Mouse (Mus musculus) bone marrow macrophage, adult 2 months (primary cell): ENCODE data around the gene Gprc5d. TPM values are rescaled to one million over a fixed set of nuclear protein-coding genes. Genes with fewer than 3 reads are reported as not detected.

Experiments
- H3K27ac ChIP-seq: 2 replicates; pipeline ENCODE4 v1.5.1; 2012; ENCODE audit warnings: low read depth, low read length; ENCODE audit not compliant: insufficient read depth
- H3K4me1 ChIP-seq: 2 replicates; pipeline ENCODE4 v1.6.1; 2012; ENCODE audit warnings: low read length; ENCODE audit not compliant: control insufficient read depth, insufficient read depth
- H3K4me3 ChIP-seq: 2 replicates; pipeline ENCODE4 v1.5.1; 2012; ENCODE audit warnings: mild to moderate bottlenecking, low read length, moderate library complexity; ENCODE audit not compliant: insufficient read depth
- CTCF ChIP-seq: IDR thresholded peaks from 2 replicates; pipeline ENCODE4 v1.5.1; 2012; ENCODE audit warnings: low read depth, mild to moderate bottlenecking, low read length, moderate library complexity
- POLR2A ChIP-seq: IDR thresholded peaks from 2 replicates; pipeline ENCODE4 v1.6.1; 2012; ENCODE audit warnings: mild to moderate bottlenecking, low read depth, low read length, borderline replicate concordance
- polyA plus RNA-seq: library from polyadenylated mRNA; stranded (reverse); fragments of >200 nt; gene quantifications from 2 replicates; pipeline ENCODE4 v1.2.4, GENCODE M21; 2012; ENCODE audit not compliant: missing spikeins, insufficient read depth, insufficient read length

Gprc5d gene
- polyA plus RNA-seq, result not detected in 2 replicates

DNA sequence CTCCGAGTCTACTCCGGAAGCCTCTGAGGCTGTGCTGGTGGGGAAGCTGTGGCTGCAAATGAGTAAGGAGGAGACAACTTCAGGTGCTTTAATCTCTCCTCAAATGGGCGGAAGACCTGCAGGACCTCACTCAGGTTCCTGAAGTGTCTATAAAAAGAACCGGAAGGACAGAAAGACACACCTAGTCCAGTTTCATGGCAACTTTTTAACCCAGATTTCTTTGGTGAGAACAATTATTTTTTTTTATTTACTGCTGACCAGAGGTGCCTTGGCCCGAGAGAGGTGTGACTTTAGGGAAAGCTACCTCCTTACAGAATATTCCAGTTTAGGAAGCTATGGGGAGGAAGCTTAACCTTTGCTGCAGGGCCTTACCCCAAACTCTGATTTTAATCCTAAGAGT, at the start of gene Gprc5d:
TSS of gene Gprc5d (minus strand) at position 101 of the 400 bp plus-strand sequence.
- no peak for TF ChIP-seq POLR2A
- TF ChIP-seq CTCF, result no peak
- Histone ChIP-seq H3K27ac (no peak within 1 kb of the TSS), H3K4me1 (peaks cover 6% of the 10 kb centered on the region; the same call in 1 of the 2 replicates), H3K4me3 (no peak within 1 kb of the TSS)

DNA sequence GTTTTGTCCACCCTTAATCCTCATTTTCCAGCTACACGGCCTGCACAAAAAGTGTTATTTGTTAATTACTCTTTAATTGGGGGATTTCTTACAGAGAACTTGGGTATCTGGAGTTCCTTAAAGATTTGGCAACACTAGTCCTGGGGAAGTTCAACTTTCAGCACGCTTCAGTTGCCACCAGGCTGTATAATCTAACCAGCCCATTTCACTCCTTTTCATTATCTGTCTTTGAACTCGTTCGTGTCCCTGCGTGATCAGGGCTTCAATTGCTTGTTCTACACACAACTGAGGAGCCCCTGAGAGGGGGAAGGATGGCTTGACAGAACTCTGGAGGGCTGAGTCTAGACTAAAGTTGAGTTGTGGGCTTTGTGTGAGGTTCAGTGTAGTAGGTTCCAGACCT, 48.6 kb upstream of the Gprc5d start:
- Histone ChIP-seq H3K4me1 (peaks cover 20% of the 10 kb centered on the region), H3K4me3 (no peak overlapping the region), H3K27ac (no peak overlapping the region)
- no peak for TF ChIP-seq CTCF
- TF ChIP-seq POLR2A, result no peak

DNA sequence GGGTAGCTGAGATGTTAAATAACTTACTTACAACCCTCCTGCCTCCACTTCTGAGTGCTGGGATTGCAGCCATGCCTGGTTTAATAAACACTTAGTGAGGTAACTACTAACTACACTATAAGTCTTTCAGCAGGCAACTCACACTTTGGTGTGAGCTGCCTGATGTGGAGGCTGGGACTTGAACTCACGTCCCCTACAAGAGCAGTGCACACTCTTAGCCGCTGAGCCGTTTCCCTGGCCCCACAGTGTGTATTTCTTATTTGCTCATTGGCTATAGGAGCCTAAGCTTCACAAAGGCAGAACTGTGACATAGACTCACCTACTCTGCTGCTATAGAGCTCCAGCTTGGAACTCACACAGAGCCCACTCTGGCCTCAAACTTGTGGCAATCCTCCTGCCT, 48.2 kb upstream of the Gprc5d start:
- no peak overlapping the region for H3K27ac ChIP-seq
- TF ChIP-seq CTCF, result no peak
- TF ChIP-seq POLR2A, result no peak
- no peak overlapping the region for H3K4me3 ChIP-seq
- H3K4me1 ChIP-seq, result peaks cover 20% of the 10 kb centered on the region

DNA sequence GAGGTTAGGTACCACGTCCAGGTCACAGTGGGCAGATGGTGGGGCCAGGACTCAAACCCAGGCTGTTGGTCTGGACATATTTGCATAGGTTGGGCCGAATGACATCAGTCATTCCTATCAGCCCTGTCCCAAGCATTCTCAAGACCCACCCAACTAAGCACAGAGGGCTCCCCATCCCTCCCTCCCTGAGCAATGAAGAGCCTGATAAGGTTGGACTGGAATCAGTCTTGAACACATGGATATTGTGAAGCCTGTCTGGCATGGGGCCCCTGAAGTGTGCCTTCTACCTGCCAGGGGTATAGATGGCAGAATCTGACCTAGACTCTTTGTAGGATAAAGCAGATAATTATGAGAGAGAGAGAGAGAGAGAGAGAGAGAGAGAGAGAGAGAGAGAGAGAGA, 47.6 kb upstream of the Gprc5d start:
- Histone ChIP-seq H3K27ac (no peak overlapping the region), H3K4me1 (peaks cover 25% of the 10 kb centered on the region), H3K4me3 (no peak overlapping the region)
- TF ChIP-seq POLR2A (no peak), CTCF (no peak)

DNA sequence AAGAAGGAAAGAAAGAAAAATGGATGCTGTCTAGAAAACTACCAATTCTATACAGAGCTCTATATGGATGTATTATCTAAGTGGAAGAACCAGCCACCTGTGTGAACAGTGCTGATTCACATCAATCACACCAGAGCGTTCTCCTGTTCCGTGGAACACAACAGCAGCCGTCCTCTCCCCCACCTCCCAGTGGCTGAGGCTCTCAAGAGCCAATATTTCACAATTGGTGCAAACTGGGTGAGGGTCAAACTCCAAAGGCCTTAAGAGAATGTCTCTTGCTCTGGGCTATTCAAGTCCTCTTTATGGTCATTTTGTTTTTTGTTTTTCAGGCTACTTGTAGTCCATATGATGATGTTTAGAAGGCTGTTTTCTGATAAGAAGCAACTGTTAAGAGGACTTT, 47.1 kb upstream of the Gprc5d start:
- Histone ChIP-seq H3K4me1 (peaks cover 29% of the 10 kb centered on the region), H3K27ac (no peak overlapping the region), H3K4me3 (no peak overlapping the region)
- no peak for TF ChIP-seq POLR2A
- TF ChIP-seq CTCF, result no peak

DNA sequence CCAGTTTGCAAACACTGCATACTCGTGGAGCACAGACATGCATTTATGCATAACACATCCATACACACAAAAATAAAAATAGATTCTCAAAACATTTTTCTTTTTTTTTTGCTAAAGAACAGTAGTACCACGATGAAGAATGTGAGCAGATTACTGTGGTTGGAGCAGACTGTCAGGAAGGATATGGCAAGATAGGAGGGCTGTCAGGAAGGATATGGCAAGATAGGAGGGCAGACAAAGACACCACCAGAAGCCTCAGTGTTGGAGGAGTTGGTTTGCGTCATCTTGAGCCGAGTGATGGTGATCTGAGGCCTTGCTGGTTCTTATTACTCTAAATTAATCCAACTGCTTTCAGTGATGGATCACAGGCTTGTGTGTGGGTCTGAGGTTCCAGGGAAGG, 44.8 kb upstream of the Gprc5d start:
- Histone ChIP-seq H3K27ac (no peak overlapping the region), H3K4me1 (peaks cover 26% of the 10 kb centered on the region), H3K4me3 (no peak overlapping the region)
- no peak for TF ChIP-seq CTCF
- TF ChIP-seq POLR2A, result no peak

DNA sequence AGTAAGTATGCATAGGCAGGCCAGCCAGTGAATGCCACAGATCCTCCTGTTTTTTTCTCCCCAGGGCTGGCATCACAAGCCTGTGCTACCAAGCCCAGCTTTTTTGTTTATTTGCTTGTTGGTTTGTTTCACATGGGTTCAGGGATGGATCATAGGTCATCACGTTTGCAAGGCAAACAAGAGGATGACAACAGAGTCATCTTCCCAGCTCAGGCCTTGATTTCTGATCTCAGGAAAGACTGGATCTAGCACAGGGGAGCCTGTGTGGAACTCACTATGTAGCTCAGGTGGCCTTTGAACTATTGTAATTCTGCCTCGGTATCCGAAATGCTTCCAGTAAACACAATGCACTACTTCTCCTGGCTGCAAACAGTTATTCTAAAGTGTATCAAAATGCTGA, 44.2 kb upstream of the Gprc5d start:
- no peak overlapping the region for H3K4me3 ChIP-seq
- H3K27ac ChIP-seq, result no peak overlapping the region
- no peak for TF ChIP-seq CTCF
- no peak for TF ChIP-seq POLR2A
- peaks cover 25% of the 10 kb centered on the region for H3K4me1 ChIP-seq

DNA sequence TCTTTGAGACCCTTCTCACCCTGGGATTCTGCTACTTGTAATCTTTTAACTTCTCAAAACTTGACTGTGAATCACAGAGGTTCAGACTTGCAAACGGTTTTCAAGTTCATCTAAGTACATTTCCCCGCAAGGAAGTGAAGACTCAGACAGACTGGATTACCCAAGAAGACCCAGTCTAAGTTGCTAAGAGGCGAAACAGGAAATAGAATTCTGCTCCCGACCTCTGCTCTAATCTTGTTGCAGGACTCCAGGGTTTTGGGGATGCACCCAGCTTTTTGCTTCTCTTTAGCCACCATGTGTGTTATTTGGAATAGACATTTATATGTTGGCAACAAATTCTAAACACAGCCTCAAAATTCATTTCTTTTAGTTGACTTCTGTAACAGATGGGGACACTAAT, 43.3 kb upstream of the Gprc5d start:
- Histone ChIP-seq H3K27ac (peak overlapping the region; percentile 34), H3K4me3 (no peak overlapping the region), H3K4me1 (peaks cover 25% of the 10 kb centered on the region)
- TF ChIP-seq POLR2A (no peak), CTCF (no peak)

DNA sequence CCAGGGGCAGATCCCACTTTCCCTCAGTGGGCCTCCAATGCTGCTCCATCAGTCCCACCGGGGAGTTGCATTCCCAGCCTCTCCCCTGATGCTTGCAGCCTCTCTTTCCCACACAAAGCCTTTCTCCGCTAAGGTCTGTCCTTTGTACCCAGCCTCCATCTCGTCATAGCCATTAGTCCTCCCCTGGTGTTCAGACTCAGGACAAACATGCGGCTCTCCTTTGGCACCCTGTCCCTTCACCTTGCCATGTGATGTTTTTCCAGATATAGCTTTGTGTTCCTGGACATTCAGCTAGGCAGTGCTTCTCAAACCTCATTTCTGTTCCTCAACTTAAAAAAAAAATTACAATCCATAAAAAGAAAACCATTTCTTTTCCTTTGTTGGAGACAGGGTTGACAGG, 40.4 kb upstream of the Gprc5d start:
- H3K27ac ChIP-seq, result no peak overlapping the region
- no peak for TF ChIP-seq POLR2A
- no peak for TF ChIP-seq CTCF

DNA sequence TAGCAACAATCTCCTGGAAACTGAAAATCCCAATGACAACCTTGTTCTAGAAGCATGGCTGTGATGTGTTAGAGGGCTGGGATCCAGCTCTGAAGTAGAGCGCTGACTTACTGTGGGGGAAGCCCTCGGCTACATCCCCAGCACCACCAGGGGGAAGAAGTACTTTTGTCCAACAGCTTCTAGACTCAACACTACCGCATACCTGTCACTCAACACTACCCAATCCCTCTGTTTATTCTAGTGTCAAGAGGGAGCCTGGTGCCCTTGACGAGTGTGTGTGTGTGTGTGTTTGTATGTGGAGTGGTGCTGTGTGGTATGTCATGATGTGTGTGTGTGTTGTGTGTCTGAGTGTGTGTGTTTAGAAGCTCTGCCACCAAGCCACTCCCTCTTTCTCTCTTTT, 39.4 kb upstream of the Gprc5d start:
- H3K4me1 ChIP-seq, result peaks cover 32% of the 10 kb centered on the region
- no peak overlapping the region for H3K27ac ChIP-seq
- TF ChIP-seq CTCF (no peak), POLR2A (no peak)
- no peak overlapping the region for H3K4me3 ChIP-seq

More for the DNA sequence above, 40.4 kb upstream of the Gprc5d start:
- H3K4me3 ChIP-seq, result no peak overlapping the region
- H3K4me1 ChIP-seq, result peaks cover 32% of the 10 kb centered on the region

DNA sequence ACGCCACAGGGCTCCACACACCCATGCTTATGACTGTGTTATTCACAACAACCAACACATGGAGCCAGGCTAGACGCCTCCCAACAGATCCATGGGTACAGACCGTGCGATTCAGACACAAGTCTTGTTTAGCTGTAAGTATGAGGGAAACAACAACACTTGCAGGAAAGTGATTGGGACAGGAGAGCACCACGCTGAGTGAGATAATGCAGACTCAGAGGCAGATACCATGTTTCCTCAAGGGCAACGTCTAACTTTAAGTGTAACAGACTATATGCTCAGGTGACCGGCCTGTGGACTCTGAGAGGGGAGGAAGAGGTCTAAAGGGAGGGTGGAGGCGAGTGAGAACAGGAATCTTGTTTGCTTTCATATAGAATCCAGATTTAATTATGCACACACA, 38.5 kb upstream of the Gprc5d start:
- H3K27ac ChIP-seq, result no peak overlapping the region
- H3K4me3 ChIP-seq, result no peak overlapping the region
- TF ChIP-seq CTCF (no peak), POLR2A (no peak)
- H3K4me1 ChIP-seq, result peaks cover 28% of the 10 kb centered on the region
